Mouse (Mus musculus): ENCODE results near the gene Lhfpl3. TPM values are rescaled to one million over a fixed set of nuclear protein-coding genes. Genes with fewer than 3 reads are reported as not detected.

Gene Lhfpl3
- polyA plus RNA-seq, 1 experiment from 2014 or later, result 0.73 TPM

- Histone ChIP-seq H3K4me1 (peaks cover 8% of the 10 kb centered on the region; the same call in 1 of the 2 replicates), H3K27ac (replicated peaks) (no peak overlapping the region), H3K4me2 (replicated peaks) (no peak overlapping the region), H3K4me3 (replicated peaks) (no peak overlapping the region), H3K27me3 (no peaks in the 10 kb centered on the region), H3K9me3 (replicated peaks) (no peaks in the 10 kb centered on the region), H3K9ac (no peak overlapping the region), H3K36me3 (no peaks in the 10 kb centered on the region)
- 36% methylated on average over 5 of the region's 5 CpGs for WGBS
- ATAC-seq (ENCODE audit: insufficient number of reproducible peaks, low FRiP score, low TSS enrichment, low read depth), result no peak
These were observed 289.8 kb downstream of the Lhfpl3 start for GRCm38 (mm10) chr5:23035727-23036029.

- H3K9ac ChIP-seq, result no peak overlapping the region
- no peak overlapping the region for H3K27ac ChIP-seq (replicated peaks)
- WGBS, result 41% methylated on average over 4 of the region's 4 CpGs
- H3K4me1 ChIP-seq, result peaks cover 4% of the 10 kb centered on the region; the same call in 1 of the 2 replicates
- no peak overlapping the region for H3K4me3 ChIP-seq (replicated peaks)
- ATAC-seq (ENCODE audit: insufficient number of reproducible peaks, low FRiP score, low TSS enrichment, low read depth), result no peak
- no peak overlapping the region for H3K4me2 ChIP-seq (replicated peaks)
- no peaks in the 10 kb centered on the region for H3K36me3 ChIP-seq
- H3K27me3 ChIP-seq, result no peaks in the 10 kb centered on the region
- no peaks in the 10 kb centered on the region for H3K9me3 ChIP-seq (replicated peaks)
These were observed 294.6 kb downstream of the Lhfpl3 start for GRCm38 (mm10) chr5:23040429-23040828.

GRCm38 (mm10) chr5:23042862-23043261 is 297.0 kb downstream of the Lhfpl3 start:
- Histone ChIP-seq H3K9ac (no peak overlapping the region), H3K9me3 (replicated peaks) (no peaks in the 10 kb centered on the region), H3K36me3 (no peaks in the 10 kb centered on the region), H3K27me3 (no peaks in the 10 kb centered on the region), H3K4me3 (replicated peaks) (no peak overlapping the region), H3K4me2 (replicated peaks) (no peak overlapping the region), H3K27ac (replicated peaks) (no peak overlapping the region), H3K4me1 (no peaks in the 10 kb centered on the region)
- no peak for ATAC-seq (ENCODE audit: insufficient number of reproducible peaks, low FRiP score, low TSS enrichment, low read depth)
- 79% methylated on average over 5 of the region's 5 CpGs for WGBS

DNA sequence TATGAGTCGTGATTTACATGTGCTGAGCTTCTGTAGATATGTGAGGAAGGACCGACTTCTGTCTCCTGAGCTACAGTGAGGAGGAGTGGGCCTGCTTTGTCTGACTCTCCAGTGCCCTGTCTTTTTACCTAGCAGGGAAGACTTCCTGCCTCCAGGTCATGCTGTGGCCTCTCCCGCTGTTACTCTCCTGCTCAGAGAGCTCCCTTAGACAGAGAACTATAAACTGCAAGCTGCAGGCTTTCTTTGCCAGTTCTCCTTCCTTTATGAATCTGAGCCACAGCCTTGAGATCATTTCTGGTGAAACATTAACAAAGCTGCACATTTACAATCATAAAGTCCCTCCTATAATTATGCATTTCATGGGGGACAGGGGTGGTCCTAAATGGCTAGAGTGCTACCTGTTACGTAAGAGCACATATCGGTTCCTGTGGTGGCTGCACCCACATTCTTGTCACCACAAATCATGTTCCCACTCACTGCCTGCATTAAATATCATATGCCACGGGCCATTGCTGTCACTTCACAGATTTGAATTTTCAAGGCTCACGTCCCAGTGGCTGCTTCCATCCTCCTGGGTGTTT is 303.3 kb downstream of the Lhfpl3 start:
- Histone ChIP-seq H3K4me1 (no peaks in the 10 kb centered on the region), H3K27ac (replicated peaks) (no peak overlapping the region), H3K9ac (no peak overlapping the region), H3K9me3 (replicated peaks) (no peaks in the 10 kb centered on the region), H3K4me3 (replicated peaks) (no peak overlapping the region), H3K36me3 (no peaks in the 10 kb centered on the region), H3K27me3 (no peaks in the 10 kb centered on the region), H3K4me2 (replicated peaks) (no peak overlapping the region)
- ATAC-seq (ENCODE audit: insufficient number of reproducible peaks, low FRiP score, low TSS enrichment, low read depth), result no peak
- 61% methylated on average over 7 of the region's 7 CpGs for WGBS

DNA sequence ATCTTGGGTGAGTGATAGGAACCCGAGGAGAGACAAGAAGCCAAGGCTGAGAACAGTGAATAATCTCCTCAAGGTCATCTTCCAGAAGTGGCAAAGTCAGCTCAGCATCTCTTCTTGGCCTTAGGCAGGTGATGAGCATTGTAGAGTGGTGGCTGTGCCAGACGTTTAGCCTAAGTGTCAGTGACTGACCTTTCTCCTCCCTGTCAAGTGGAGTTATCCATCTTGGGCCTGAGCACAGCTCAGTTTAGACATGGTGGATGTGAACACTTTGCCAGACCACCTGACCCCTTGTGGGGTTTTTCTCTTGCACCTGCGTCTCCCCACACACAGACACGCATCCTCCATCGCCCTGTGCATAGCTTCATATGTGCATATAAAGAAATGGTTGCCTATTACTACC is 305.6 kb downstream of the Lhfpl3 start:
- H3K4me2 ChIP-seq (replicated peaks), result no peak overlapping the region
- no peak overlapping the region for H3K4me3 ChIP-seq (replicated peaks)
- no peaks in the 10 kb centered on the region for H3K36me3 ChIP-seq
- no peak for ATAC-seq (ENCODE audit: insufficient number of reproducible peaks, low FRiP score, low TSS enrichment, low read depth)
- 77% methylated on average over 5 of the region's 5 CpGs for WGBS
- no peak overlapping the region for H3K9ac ChIP-seq
- no peaks in the 10 kb centered on the region for H3K9me3 ChIP-seq (replicated peaks)
- H3K27me3 ChIP-seq, result no peaks in the 10 kb centered on the region
- no peaks in the 10 kb centered on the region for H3K4me1 ChIP-seq
- H3K27ac ChIP-seq (replicated peaks), result no peak overlapping the region

DNA sequence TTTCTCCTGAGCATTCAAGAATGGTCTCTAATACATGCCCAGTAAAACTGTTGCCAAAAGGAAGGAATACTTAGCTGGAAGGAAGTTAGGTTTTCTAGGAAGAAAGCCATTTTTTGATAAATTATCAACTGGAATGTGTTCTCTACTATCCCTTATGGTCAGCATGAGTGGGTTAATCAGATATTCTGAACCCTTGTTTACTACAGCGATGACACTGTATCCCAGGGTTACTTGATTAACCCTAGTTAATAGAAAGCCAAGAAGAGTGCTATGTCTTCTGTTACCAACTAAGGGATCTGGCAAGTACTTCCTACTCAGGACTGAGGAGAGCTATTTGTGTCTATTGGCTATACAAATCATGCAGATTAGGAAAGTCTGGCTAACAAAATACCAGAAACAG is 349.0 kb downstream of the Lhfpl3 start:
- Histone ChIP-seq H3K27ac (replicated peaks) (no peak overlapping the region), H3K27me3 (no peaks in the 10 kb centered on the region), H3K9me3 (replicated peaks) (no peaks in the 10 kb centered on the region), H3K9ac (no peak overlapping the region), H3K36me3 (no peaks in the 10 kb centered on the region), H3K4me2 (replicated peaks) (no peak overlapping the region), H3K4me1 (no peaks in the 10 kb centered on the region), H3K4me3 (replicated peaks) (no peak overlapping the region)
- ATAC-seq (ENCODE audit: insufficient number of reproducible peaks, low FRiP score, low TSS enrichment, low read depth), result no peak
- 84% methylated on average over 1 of the region's 1 CpGs for WGBS

DNA sequence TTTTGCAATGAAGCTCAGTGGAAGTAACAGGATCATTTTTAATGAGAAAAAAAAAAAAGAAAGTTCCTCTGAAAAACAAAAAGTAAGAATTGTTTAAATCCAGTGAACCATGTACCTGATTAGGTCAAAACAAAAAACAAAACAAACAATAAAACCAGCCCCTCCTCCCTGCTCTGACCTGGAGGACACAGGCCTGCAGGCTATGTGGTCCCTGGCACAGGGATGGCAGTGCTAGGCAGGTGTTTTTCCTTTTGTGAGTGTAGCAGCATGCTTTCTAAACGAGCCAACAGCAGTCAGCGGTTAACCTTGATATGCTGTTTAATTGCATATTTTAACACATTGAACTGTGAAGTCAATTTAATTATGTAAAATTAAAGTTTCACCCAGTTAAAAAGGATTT is 360.7 kb downstream of the Lhfpl3 start:
- Histone ChIP-seq H3K9ac (no peak overlapping the region), H3K4me1 (no peaks in the 10 kb centered on the region), H3K27me3 (no peaks in the 10 kb centered on the region), H3K4me2 (replicated peaks) (no peak overlapping the region), H3K4me3 (replicated peaks) (no peak overlapping the region), H3K36me3 (no peaks in the 10 kb centered on the region), H3K9me3 (replicated peaks) (no peaks in the 10 kb centered on the region), H3K27ac (replicated peaks) (no peak overlapping the region)
- ATAC-seq (ENCODE audit: insufficient number of reproducible peaks, low FRiP score, low TSS enrichment, low read depth), result no peak
- 63% methylated on average over 2 of the region's 2 CpGs for WGBS

DNA sequence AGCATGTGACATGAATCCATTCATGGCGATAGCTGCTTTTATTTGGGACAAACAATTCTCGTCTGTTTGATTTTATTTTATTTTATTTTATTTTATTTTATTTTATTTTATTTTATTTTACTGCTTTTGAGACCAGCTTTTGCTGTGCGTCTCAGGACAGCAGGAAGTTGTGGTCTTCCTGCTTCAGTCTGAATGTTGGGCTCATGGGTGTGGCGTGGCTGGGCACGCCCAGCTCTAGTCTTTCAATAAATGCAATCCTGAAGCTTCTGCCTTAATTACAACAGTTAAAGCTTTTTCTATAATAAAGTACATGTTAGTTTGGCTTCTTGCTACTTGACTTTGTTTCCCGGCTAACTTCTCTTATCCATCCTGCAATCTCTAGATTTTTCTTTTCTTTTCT is 365.4 kb downstream of the Lhfpl3 start:
- WGBS, result 78% methylated on average over 6 of the region's 6 CpGs
- ATAC-seq (ENCODE audit: insufficient number of reproducible peaks, low FRiP score, low TSS enrichment, low read depth), result no peak
- H3K9me3 ChIP-seq (replicated peaks), result no peaks in the 10 kb centered on the region

GRCm38 (mm10) chr5:23114249-23114648 is 368.4 kb downstream of the Lhfpl3 start:
- no peaks in the 10 kb centered on the region for H3K36me3 ChIP-seq
- no peak overlapping the region for H3K4me3 ChIP-seq (replicated peaks)
- H3K9ac ChIP-seq, result no peak overlapping the region
- WGBS, result 87% methylated on average over 4 of the region's 4 CpGs
- H3K9me3 ChIP-seq (replicated peaks), result no peaks in the 10 kb centered on the region
- H3K4me2 ChIP-seq (replicated peaks), result no peak overlapping the region
- no peak overlapping the region for H3K27ac ChIP-seq (replicated peaks)
- no peaks in the 10 kb centered on the region for H3K27me3 ChIP-seq
- H3K4me1 ChIP-seq, result no peaks in the 10 kb centered on the region
- ATAC-seq (ENCODE audit: insufficient number of reproducible peaks, low FRiP score, low TSS enrichment, low read depth), result no peak

More for the DNA sequence above, 365.4 kb downstream of the Lhfpl3 start:
- Histone ChIP-seq H3K27me3 (no peaks in the 10 kb centered on the region), H3K36me3 (no peaks in the 10 kb centered on the region), H3K4me3 (replicated peaks) (no peak overlapping the region), H3K4me1 (no peaks in the 10 kb centered on the region), H3K27ac (replicated peaks) (no peak overlapping the region), H3K9ac (no peak overlapping the region), H3K4me2 (replicated peaks) (no peak overlapping the region)

GRCm38 (mm10) chr5:23126851-23127250 is 381.0 kb downstream of the Lhfpl3 start:
- H3K36me3 ChIP-seq, result no peaks in the 10 kb centered on the region
- no peak overlapping the region for H3K4me2 ChIP-seq (replicated peaks)
- H3K4me3 ChIP-seq (replicated peaks), result no peak overlapping the region
- 57% methylated on average over 2 of the region's 2 CpGs for whole genome bisulfite sequencing
- no peaks in the 10 kb centered on the region for H3K27me3 ChIP-seq
- no peak for ATAC-seq (ENCODE audit: insufficient number of reproducible peaks, low FRiP score, low TSS enrichment, low read depth)
- H3K4me1 ChIP-seq, result no peaks in the 10 kb centered on the region
- no peak overlapping the region for H3K27ac ChIP-seq (replicated peaks)
- H3K9ac ChIP-seq, result no peak overlapping the region
- H3K9me3 ChIP-seq (replicated peaks), result no peaks in the 10 kb centered on the region

- no peaks in the 10 kb centered on the region for H3K27me3 ChIP-seq
- H3K4me1 ChIP-seq, result no peaks in the 10 kb centered on the region
- no peak overlapping the region for H3K4me3 ChIP-seq (replicated peaks)
- 38% methylated on average over 9 of the region's 9 CpGs for WGBS
- no peak for ATAC-seq (ENCODE audit: insufficient number of reproducible peaks, low FRiP score, low TSS enrichment, low read depth)
- no peak overlapping the region for H3K4me2 ChIP-seq (replicated peaks)
- no peaks in the 10 kb centered on the region for H3K36me3 ChIP-seq
- no peak overlapping the region for H3K9ac ChIP-seq
- no peak overlapping the region for H3K27ac ChIP-seq (replicated peaks)
- H3K9me3 ChIP-seq (replicated peaks), result no peaks in the 10 kb centered on the region; the same call in 1 of the 2 replicates
These were observed 394.5 kb downstream of the Lhfpl3 start for GRCm38 (mm10) chr5:23140183-23140921.

GRCm38 (mm10) chr5:23153210-23153609 is 407.4 kb downstream of the Lhfpl3 start:
- H3K4me1 ChIP-seq, result no peaks in the 10 kb centered on the region
- H3K9me3 ChIP-seq (replicated peaks), result no peaks in the 10 kb centered on the region
- H3K27ac ChIP-seq (replicated peaks), result no peak overlapping the region
- H3K4me3 ChIP-seq (replicated peaks), result no peak overlapping the region
- WGBS, result 73% methylated on average over 4 of the region's 4 CpGs
- no peaks in the 10 kb centered on the region for H3K27me3 ChIP-seq
- no peak overlapping the region for H3K9ac ChIP-seq
- no peak overlapping the region for H3K4me2 ChIP-seq (replicated peaks)
- no peak for ATAC-seq (ENCODE audit: insufficient number of reproducible peaks, low FRiP score, low TSS enrichment, low read depth)
- H3K36me3 ChIP-seq, result no peaks in the 10 kb centered on the region
